In genomic region chrX:169987368-169987837, GRCm38 (mm10) we compare ENCODE assay signal across 8 mouse cellular contexts. TPM values are rescaled to one million over a fixed set of nuclear protein-coding genes. Genes with fewer than 3 reads are reported as not detected.
DNase-seq lines count a peak whose midpoint lies in the region; ATAC-seq lines count a peak whose summit lies in the region.
"Not testable (repeated sequence)": the region's sequence is repeated elsewhere in the genome, so short reads cannot be mapped to it uniquely, and the experiment has no call there.

No protein-coding gene starts in this region.

- H3K27me3 ChIP-seq in intestine, embryonic 14.5 days (replicated peaks; ENCODE audit: control insufficient read depth, insufficient read depth, low read length): not testable (repeated sequence)

- ATAC-seq in intestine, embryonic 14.5 days (replicated peaks; ENCODE audit: low FRiP score, low TSS enrichment, low read depth): not testable (repeated sequence)

- not testable (repeated sequence) for H3K4me1 ChIP-seq in intestine, embryonic 14.5 days (replicated peaks; ENCODE audit: control insufficient read depth, insufficient read depth, low read length)

- peaks cover 70% of the 10 kb centered on the region for H3K36me3 ChIP-seq in intestine, embryonic 14.5 days (ENCODE audit: control insufficient read depth, insufficient read depth, low read length)

- DNase-seq in adrenal gland, postnatal 10 days: peak; percentile 64
- DNase-seq in embryo, embryonic 11.5 days (ENCODE audit: low read depth, low spot score): peak; percentile 46
- peak; percentile 56 for DNase-seq in gastrocnemius, postnatal 10 days
- DNase-seq in intestine, embryonic 14.5 days (ENCODE audit: low spot score): peak; percentile 81
- DNase-seq in left cerebral cortex, adult 9 months (ENCODE audit: low spot score in 2 of 2): peak; percentile 58 to 83
- peak; percentile 76 for DNase-seq in mesoderm, embryonic 11.5 days (ENCODE audit: low read depth, low spot score)
- peak; percentile 88 to 91 for DNase-seq in right cerebral cortex, postnatal 10 days (ENCODE audit: low spot score in 2 of 2)
- peak; percentile 15 for DNase-seq in yolk sac, embryonic 10.5 days (ENCODE audit: low spot score)

- H3K27ac ChIP-seq in intestine, embryonic 14.5 days (ENCODE audit: low read depth): not testable (repeated sequence)

- H3K9me3 ChIP-seq in intestine, embryonic 14.5 days (ENCODE audit: control insufficient read depth, low read length): peaks cover 64% of the 10 kb centered on the region

- H3K4me3 ChIP-seq in intestine, embryonic 14.5 days (ENCODE audit: low read depth, low read length): 0 out of 2 replicates have a peak overlapping the region, but pooled peaks have one; percentile 0

- H3K4me2 ChIP-seq in intestine, embryonic 14.5 days (ENCODE audit: low read length): not testable (repeated sequence)

- H3K9ac ChIP-seq in intestine, embryonic 14.5 days (ENCODE audit: low read length): not testable (repeated sequence)

- WGBS in intestine, embryonic 14.5 days: 89% methylated on average over 28 of the region's 28 CpGs

RNA-seq across cellular contexts. Expression of gene Gm21887, which starts 22.1 kb away (rescaled TPM):
- 100 to 1,000 TPM; 102 to 237 TPM for total RNA-seq in adrenal gland, postnatal 10 days (2021)
- 10 to 100 TPM; 47.0 to 72.9 TPM for total RNA-seq in gastrocnemius, postnatal 10 days (2021)
- 223 and 261 TPM in 2 replicates for polyA plus RNA-seq in intestine, embryonic 14.5 days (2014; fragmentation: Nextera tagmentation; extraction: Ambion mirVana)

Comparison
In these comparisons a context has a peak if more than half of its experiments do, and no peak if none do; other contexts are left out.
1. DNase-seq: peak in every context shown above with its lines; median percentile 90 in right cerebral cortex, postnatal 10 days; 81 in intestine, embryonic 14.5 days; 76 in mesoderm, embryonic 11.5 days; 70 in left cerebral cortex, adult 9 months; 64 in adrenal gland, postnatal 10 days; 56 in gastrocnemius, postnatal 10 days; 46 in embryo, embryonic 11.5 days; 15 in yolk sac, embryonic 10.5 days.